Mouse (Mus musculus) adrenal gland, postnatal 36 days (tissue): ENCODE results near the gene Zhx3. TPM values are rescaled to one million over a fixed set of nuclear protein-coding genes. Genes with fewer than 3 reads are reported as not detected.

Experiments
- DNase-seq, 2 experiments: peaks; one replicate each; pipeline ENCODE4 v3.0.0; 2021; ENCODE audit warnings: mixed read lengths in 1 of 2
- long read RNA-seq, 2 experiments: library from polyadenylated mRNA; stranded (forward); transcript quantifications; one replicate each; pipeline ENCODE4 v2.0.0; 2021; ENCODE audit warnings: borderline sequencing depth in 2 of 2
- total RNA-seq, 2 experiments: library from RNA; stranded (reverse); gene quantifications; 2 replicates each; pipeline ENCODE4 v1.2.3; 2021

Zhx3 gene
- 100 to 1,000 TPM in 1 of 2 experiments, 10 to 100 TPM in 1; 60.4 to 116 TPM for total RNA-seq
- long read RNA-seq, experiment 1, full-length matches to known transcripts = 2 of 6 reads
- long read RNA-seq, experiment 1, partial matches to known transcripts = 3 of 6 reads
- long read RNA-seq, experiment 1, other reads (novel, unspliced or antisense) = 1 of 6 reads
- long read RNA-seq, experiment 2, partial matches to known transcripts = 1 of 3 reads
- long read RNA-seq, experiment 2, other reads (novel, unspliced or antisense) = 2 of 3 reads

GRCm38 (mm10) chr2:160872890-160873382 is at the start of gene Zhx3:
Gene Zhx3 (minus strand): TSS chr2:160872998.
- DNase-seq = peak; percentile 94 to 96

DNA sequence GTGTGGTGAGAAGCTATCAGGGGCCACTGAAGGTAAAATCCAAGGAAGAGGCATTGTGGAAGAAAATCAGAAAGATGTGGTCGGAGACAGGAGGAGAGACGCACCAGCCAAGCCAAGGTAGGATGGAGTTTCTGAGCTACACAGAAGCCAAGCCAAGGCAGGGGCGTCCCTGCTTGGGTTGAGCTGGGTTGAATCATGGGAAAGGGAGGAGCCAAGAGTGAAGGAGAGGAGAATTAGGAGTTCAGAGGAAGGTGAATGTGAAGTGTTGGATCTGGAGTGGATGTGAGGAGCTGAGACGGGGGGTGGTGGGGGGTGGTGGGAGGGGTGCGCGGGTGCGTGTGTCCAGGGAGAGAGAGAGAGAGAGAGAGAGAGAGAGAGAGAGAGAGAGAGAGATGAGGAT is 48.5 kb upstream of the Zhx3 start:
- DNase-seq = no peak

DNA sequence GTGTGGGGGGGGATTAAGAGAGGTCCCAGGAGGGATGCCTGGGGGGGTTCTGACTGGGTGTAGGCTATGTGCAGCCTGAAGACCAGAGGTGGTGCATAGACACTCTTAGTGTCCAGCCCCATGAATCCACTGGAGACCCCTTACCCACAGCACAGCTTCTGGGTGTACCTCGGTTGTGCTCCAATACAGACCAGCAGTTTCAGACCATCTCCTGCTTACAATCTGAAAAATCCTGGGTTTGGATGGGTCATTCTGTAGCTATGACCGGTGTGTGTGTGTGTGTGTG is 46.1 kb upstream of the Zhx3 start:
- no peak for DNase-seq

DNA sequence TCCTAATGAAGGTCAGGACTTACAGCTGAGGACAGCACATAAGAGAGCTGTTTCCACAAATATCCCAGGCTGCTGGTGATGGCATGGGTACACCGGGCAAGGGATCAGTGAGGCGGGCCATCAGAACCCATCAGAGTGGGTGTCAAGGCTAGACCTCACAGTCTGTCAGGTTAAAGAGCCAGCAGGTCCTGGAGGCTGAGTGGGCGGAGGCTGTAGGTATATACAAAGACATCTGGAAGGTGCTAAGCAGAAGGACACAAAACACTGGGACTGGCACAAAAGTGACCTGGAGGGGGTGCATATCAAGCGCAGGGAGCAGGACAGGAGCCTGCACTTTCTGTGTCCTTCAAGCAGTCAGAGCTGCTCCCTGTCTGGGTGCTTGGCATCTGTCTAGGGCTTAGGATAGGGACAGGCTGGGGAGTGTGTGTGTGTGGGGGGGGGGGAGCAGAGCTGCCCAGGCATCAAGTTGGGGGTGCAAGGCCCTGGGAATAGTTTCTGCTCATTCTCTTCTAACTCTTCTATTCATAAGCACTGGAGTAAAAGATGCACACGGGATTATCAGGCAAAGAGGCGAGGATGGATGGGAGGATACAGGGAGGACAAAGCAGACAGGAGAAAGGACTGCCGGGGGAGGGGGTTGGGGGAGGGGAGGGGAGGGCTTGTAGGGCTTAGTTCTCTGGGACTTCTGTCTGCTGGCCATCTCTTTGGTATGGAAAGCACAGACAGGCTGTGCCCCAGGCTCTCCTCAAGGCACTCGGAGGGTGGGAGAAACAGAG is 45.5 kb upstream of the Zhx3 start:
- no peak for DNase-seq

- peak in 1 of 2 experiments; percentile 43 for DNase-seq
Measured at GRCm38 (mm10) chr2:160917313-160917712, 44.5 kb upstream of the Zhx3 start.

GRCm38 (mm10) chr2:160916714-160917113 is 43.9 kb upstream of the Zhx3 start:
- DNase-seq = no peak

GRCm38 (mm10) chr2:160915821-160916610 is 43.2 kb upstream of the Zhx3 start:
- no peak for DNase-seq

DNA sequence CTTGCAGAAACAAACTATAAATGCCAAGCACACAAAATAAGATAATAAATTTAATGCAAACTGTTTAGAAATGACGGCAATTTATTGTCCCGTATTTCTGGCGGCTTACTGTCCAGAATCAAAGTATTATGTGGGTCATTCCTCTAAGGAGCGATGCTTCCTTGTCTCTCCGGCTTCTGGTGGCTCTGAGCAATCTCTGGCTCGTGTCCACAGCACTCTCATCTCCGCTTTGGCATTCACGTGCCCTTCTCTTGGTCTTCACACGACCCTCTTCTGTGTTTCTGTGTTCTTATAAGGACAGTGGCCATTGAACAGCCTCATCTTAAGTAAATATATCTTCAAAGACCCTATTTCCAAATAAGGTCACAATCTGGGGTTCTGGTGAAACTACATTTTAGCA is 41.9 kb upstream of the Zhx3 start:
- no peak for DNase-seq

DNA sequence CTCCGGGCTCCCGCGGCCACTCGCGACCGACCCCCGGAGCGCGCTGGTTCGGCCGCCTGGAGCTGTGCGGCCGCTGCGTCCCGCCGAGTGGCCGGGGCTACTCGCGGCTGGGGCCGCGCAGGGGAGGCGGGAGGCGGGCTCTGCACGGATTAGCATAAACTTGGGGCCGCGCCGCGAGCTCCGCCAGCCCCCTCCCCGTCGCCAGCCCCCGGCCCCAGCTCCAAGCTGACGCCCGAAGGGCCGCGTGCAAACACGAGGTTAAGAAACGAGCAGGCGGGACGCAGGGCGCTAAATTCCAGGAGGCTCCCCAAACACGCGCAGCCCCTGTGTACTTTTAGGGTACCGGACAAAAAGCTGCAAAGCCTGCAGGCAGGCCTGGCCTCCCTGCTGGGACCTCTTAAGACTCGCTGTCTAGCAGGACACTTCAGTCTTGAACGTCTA is 39.5 kb upstream of the Zhx3 start, which contains the start of gene Emilin3:
Gene Emilin3 (minus strand): TSS at position 98 of the 441 bp plus-strand sequence.
- DNase-seq = no peak

DNA sequence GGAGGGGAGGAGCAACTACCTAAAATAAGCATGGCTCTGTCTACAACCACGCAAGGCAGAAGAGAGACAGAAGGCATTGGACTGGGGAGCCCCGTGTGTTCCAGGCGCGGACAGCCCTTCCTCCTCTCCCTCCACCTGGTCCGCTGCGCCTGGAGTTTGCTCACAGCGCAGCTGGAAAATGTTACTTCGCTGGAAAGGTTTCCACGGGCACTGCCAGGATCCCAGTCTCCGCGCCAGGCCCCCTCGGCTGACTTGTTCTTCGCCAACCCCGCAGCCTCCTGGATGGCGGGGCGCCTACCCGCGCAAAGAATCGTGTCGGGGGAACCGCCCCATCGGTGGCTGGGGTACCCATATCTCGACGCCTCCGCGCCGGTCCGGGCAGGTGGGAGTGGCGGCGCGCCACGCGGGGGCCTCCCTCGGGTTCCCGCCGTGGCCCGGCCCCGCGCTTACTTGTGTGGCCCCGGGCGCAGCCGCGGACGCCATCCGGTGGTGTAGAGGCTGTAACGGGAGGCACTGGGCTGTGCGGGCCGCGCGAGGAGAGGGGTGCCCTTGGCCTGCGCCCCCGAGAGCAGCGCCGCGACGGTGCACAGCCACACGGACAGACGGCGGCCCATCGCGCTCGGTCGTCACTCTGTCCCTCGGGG is 38.9 kb upstream of the Zhx3 start:
- DNase-seq = peak in 1 of 2 experiments; percentile 12

- DNase-seq = no peak
Measured at GRCm38 (mm10) chr2:160910633-160911032, 37.8 kb upstream of the Zhx3 start.

GRCm38 (mm10) chr2:160908607-160909006 is 35.8 kb upstream of the Zhx3 start:
- peak; percentile 36 to 53 for DNase-seq

DNA sequence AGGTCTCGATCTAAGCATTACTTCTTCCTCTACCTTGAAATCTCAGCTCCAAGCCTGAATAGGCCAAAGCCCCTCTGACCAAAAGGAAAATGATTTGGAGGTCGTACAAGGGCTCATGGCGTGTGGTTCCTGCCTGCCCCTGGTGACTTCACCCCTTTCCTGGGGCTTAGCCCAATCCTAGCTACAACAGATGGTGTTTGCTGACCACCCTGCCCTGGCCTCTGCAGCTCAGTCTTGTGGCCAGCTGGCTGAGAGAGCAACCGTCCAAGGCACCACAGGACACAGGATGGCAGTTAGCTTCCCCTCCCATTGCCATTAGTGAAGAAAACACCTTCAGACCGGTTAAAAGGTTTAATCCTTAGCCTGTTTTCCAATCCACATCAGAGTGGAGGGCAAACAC is 33.3 kb upstream of the Zhx3 start:
- no peak for DNase-seq

- no peak for DNase-seq
Measured at GRCm38 (mm10) chr2:160905301-160905700, 32.5 kb upstream of the Zhx3 start.

GRCm38 (mm10) chr2:160901656-160902412 is 29.0 kb upstream of the Zhx3 start:
- DNase-seq = no peak

- peak; percentile 46 to 64 for DNase-seq
Measured at GRCm38 (mm10) chr2:160891697-160892096, 18.9 kb upstream of the Zhx3 start.

GRCm38 (mm10) chr2:160891045-160891444 is 18.2 kb upstream of the Zhx3 start:
- DNase-seq = no peak

DNA sequence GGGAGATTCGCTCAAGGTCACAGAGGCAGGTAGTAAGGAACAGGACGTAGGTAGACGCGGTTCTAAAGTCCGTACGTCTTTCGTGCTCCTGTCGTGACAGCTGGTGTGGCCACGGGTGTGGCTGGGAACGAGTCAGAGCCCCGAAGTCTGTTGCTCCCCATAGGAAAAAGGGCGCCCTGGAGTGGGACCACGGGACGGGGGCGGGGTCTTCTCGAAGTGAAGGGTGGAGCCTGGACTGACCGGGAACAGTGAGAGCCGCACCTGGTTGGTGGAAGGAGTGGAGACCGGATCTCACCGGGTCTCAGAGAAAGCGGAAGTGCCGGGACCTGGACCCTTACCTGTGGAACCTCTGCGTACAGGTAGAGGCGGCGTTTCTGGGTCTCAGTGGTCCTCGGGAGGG is 15.1 kb upstream of the Zhx3 start:
- DNase-seq = peak; percentile 24 to 51

- peak; percentile 83 to 85 for DNase-seq
Measured at GRCm38 (mm10) chr2:160887284-160887683, 14.5 kb upstream of the Zhx3 start.

- no peak for DNase-seq
Measured at GRCm38 (mm10) chr2:160886221-160886620, 13.4 kb upstream of the Zhx3 start.

GRCm38 (mm10) chr2:160884830-160885229 is 12.0 kb upstream of the Zhx3 start:
- DNase-seq = peak; percentile 70 to 72
